Mouse (Mus musculus) gonadal fat pad, adult 2 months (tissue): Measurements from ENCODE around the gene Nacad. TPM values are rescaled to one million over a fixed set of nuclear protein-coding genes. Genes with fewer than 3 reads are reported as not detected.

Experiments
- DNase-seq: peaks from one replicate; pipeline ENCODE4 v3.0.0-alpha.2; 2012; ENCODE audit warnings: low read depth
- polyA plus RNA-seq: library from polyadenylated mRNA; depleted of rRNA; stranded (reverse); fragments of >200 nt; gene quantifications from 2 replicates; pipeline ENCODE4 v1.2.3, GENCODE M21; 2012

Nacad gene
- polyA plus RNA-seq, 1 experiment = 2.0 TPM

GRCm38 (mm10) chr11:6603887-6604603 is 1.8 kb downstream of the Nacad start:
- DNase-seq = no peak

DNA sequence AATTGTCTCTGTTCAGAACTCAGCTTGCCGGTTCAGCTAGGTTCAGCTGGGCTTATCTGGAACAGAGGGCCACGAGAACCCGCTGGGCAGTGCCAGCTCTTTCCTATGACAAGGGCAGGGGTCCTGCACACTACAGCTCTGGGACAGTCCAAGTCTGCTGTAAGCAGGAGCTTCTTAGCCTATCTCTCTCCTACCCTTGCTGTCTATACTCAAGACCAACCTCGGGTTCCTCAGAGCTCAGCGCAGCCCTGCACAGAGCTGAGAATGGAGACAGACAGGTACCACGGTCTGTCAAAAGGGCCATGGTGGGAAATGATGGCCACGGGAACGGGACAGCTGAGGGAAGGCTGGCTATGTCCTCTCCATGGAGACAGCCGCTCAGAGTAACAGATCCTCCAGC is 2.6 kb downstream of the Nacad start:
- no peak for DNase-seq

GRCm38 (mm10) chr11:6602662-6603061 is 3.2 kb downstream of the Nacad start:
- DNase-seq = no peak

GRCm38 (mm10) chr11:6601649-6602480 is 4.0 kb downstream of the Nacad start:
- no peak for DNase-seq

- DNase-seq = no peak
These were observed 5.4 kb downstream of the Nacad start for GRCm38 (mm10) chr11:6600284-6600944.

DNA sequence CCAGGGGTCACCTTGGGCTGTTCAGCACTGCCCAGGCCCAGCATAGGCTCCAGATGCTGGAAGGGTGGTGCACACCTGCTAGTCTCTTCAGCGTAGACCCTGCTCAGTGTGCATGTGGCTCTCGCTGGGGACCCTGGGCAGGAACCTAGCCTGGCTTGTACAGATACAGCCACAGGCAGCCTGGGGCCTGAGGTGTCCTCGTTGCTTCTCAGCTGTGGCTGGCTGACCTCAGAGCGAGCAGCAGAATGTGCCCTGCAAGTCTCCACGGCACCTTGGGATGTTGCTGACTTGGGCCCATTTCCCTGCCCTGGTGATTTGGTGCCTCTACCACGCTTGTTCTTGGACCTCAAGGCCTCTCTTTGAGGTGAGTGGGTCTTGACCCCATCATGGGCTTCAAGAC is 6.0 kb downstream of the Nacad start:
- no peak for DNase-seq

- no peak for DNase-seq
These were observed 6.7 kb downstream of the Nacad start for GRCm38 (mm10) chr11:6599011-6599681.

GRCm38 (mm10) chr11:6598191-6598889 is 7.5 kb downstream of the Nacad start:
- peak; percentile 13 for DNase-seq

- no peak for DNase-seq
These were observed 8.3 kb downstream of the Nacad start for GRCm38 (mm10) chr11:6597523-6597922.

- DNase-seq = no peak
These were observed 9.2 kb downstream of the Nacad start for GRCm38 (mm10) chr11:6596616-6597015.

- no peak for DNase-seq
These were observed 9.6 kb downstream of the Nacad start for GRCm38 (mm10) chr11:6596205-6596604.

DNA sequence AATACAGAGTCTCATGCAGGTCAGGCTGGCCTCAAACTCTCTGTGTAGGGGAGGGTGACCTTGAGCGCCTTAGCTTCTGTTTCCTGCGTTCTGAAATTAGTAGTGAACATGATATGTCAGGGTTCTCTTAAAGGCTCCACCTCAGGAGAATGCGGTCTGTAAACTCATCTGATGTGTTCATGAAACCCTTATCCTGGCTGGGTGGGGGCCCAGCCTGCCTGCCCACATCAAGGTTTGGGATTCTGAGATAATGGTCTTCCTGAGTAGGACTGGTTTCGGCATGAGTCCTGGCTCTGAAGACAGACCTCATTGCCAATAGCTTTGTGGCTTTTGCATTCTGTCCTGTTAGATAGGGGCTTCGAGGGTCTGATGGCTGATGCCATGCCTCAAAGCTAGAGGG is 10.5 kb downstream of the Nacad start:
- no peak for DNase-seq

DNA sequence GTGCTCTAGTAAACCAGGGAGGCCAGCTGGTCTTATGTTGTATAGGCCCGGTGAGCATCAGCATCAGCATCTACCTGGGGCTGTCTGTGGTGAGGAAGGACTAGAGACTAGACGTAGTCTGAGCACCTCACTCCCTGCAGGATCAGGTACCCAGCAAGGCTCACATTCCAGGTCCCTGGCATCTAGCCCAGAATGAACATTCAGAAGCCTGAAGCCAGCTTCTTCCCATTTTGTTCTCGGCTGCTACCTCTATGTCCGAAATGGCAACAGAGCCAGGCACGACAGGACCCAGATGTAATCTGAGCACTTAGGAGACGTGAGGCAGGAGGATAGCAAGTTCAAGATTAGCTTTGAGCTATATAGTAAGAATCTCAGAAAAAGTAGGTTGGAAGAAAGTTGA is 11.0 kb downstream of the Nacad start:
- DNase-seq = no peak

GRCm38 (mm10) chr11:6593406-6593805 is 12.4 kb downstream of the Nacad start:
- no peak for DNase-seq

GRCm38 (mm10) chr11:6590933-6591675 is 14.7 kb downstream of the Nacad start:
- DNase-seq = no peak

DNA sequence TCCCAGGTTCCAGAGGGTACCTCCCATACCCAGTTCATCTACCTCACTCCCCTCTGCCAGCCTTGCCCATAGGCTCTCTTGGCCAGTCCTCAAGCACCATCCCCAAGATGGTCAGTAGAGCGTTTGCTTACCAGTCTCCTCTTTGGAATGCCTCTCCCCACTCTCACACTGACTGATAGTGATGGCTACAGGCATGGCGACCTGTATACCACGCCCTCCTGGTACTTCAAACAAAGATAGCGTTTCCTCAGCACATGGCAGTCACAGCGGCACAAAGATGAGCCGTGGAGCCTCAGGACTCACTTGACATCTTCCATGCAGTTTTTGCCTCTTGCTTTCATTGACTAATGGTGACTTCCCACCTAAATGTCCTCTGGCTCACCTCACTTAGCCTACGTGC is 16.0 kb downstream of the Nacad start:
- no peak for DNase-seq

GRCm38 (mm10) chr11:6588295-6588694 is 17.6 kb downstream of the Nacad start:
- DNase-seq = no peak

DNA sequence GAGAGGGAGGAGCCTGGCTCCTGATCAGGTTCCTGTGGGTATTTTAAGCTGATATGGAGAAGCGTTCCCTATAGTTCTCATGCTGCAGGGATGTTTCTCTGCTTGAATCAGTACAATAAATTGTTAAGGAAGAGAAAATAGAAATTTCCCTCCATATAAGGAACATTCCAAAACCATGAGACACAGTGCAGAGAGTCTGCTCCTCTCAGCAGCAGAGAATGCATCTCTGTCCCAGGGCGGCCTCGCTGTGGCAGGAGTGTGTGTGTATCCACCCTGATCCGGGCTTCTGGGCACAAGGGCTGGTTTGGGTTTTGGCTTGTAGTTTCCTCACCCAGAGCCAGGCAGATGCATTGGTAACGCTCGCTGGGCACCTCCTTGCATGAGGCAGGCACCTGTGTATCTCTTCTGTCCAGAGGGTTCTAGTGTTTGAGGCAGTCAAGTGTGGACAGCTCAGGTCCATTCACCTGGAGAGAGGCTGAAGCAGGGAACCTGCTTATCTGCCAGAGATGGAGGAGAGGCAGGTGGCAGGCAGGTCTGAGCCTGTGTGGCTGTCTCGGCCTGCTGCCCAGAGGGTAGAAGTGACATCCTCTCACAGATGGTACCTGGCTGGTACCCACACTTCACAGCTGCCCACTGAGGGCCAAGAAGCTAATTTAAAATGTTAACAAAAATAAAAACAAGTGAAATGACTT is 18.5 kb downstream of the Nacad start:
- DNase-seq = no peak

- DNase-seq = no peak
These were observed 19.2 kb downstream of the Nacad start for GRCm38 (mm10) chr11:6586660-6587059.

DNA sequence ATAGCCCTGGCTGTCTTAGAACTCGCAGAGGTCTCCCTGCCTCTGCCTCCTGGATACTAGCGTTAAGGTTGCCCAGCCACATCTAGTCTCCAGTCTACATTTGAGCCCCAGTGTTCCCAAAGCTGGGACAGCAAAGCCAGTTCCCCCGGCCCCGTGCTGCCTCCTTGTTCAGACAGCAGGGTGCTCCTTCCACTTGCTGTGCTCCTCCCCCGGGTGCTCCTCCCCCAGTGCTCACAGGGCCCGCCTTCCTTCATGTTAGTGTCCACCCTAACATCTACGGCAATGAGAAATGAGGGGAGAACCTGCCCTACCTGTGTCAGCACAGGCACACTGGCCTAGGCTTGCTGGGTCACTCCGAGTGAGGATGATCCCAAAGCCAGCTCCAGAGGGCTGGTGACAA is 20.1 kb downstream of the Nacad start:
- no peak for DNase-seq
